Mouse (Mus musculus) urinary bladder, postnatal 36 days (tissue): ENCODE data around the gene Fads2.
"Not testable (repeated sequence)": the region's sequence is repeated elsewhere in the genome, so short reads cannot be mapped to it uniquely, and the experiment has no call there.

Experiments used
- DNase-seq, 2 experiments: peaks; one replicate each; pipeline ENCODE4 v3.0.0; 2022; ENCODE audit warnings: low spot score in 2 of 2, mixed read lengths in 1 of 2

Gene Fads2

GRCm38 (mm10) chr19:10101341-10102053 lies at the start of gene Fads2:
Fads2 (minus strand) TSS chr19:10101746.
- DNase-seq: peak; percentile 86 to 88

GRCm38 (mm10) chr19:10149189-10149588 lies 47.6 kb upstream of the Fads2 start:
- DNase-seq: no peak

- no peak for DNase-seq
These were observed 47.0 kb upstream of the Fads2 start for GRCm38 (mm10) chr19:10148555-10148954.

GRCm38 (mm10) chr19:10144464-10144863 lies 42.9 kb upstream of the Fads2 start:
- DNase-seq: no peak

- no peak for DNase-seq
These were observed 42.1 kb upstream of the Fads2 start for GRCm38 (mm10) chr19:10143667-10144066.

GRCm38 (mm10) chr19:10139736-10140135 lies 38.2 kb upstream of the Fads2 start:
- no peak for DNase-seq

- DNase-seq: peak; percentile 53 to 56
These were observed 35.9 kb upstream of the Fads2 start for GRCm38 (mm10) chr19:10137423-10137822.

- DNase-seq: peak; percentile 59 to 72
These were observed 33.1 kb upstream of the Fads2 start for GRCm38 (mm10) chr19:10134692-10135091.

GRCm38 (mm10) chr19:10129547-10129946 lies 28.0 kb upstream of the Fads2 start:
- not testable (repeated sequence) for DNase-seq

- DNase-seq: no peak
These were observed 25.1 kb upstream of the Fads2 start for GRCm38 (mm10) chr19:10126479-10127250.

GRCm38 (mm10) chr19:10123892-10124634 lies 22.5 kb upstream of the Fads2 start:
- no peak for DNase-seq

- no peak for DNase-seq
These were observed 20.6 kb upstream of the Fads2 start for GRCm38 (mm10) chr19:10122021-10122631.

GRCm38 (mm10) chr19:10116641-10117040 lies 15.1 kb upstream of the Fads2 start:
- DNase-seq: no peak

GRCm38 (mm10) chr19:10115373-10116158 lies 14.0 kb upstream of the Fads2 start:
- DNase-seq: no peak

GRCm38 (mm10) chr19:10112956-10113355 lies 11.4 kb upstream of the Fads2 start:
- no peak for DNase-seq

GRCm38 (mm10) chr19:10108666-10109065 lies 7.1 kb upstream of the Fads2 start:
- DNase-seq: no peak

GRCm38 (mm10) chr19:10108129-10108528 lies 6.6 kb upstream of the Fads2 start:
- no peak for DNase-seq

GRCm38 (mm10) chr19:10107051-10107611 lies 5.6 kb upstream of the Fads2 start:
- no peak for DNase-seq

GRCm38 (mm10) chr19:10106634-10107033 lies 5.1 kb upstream of the Fads2 start:
- no peak for DNase-seq

- no peak for DNase-seq
These were observed 3.5 kb upstream of the Fads2 start for GRCm38 (mm10) chr19:10105034-10105493.

- DNase-seq: no peak
These were observed 2.7 kb upstream of the Fads2 start for GRCm38 (mm10) chr19:10104234-10104633.
